ENCODE assay signal across 8 mouse cellular contexts in genomic region chrX:169319066-169319760, GRCm38 (mm10). TPM values are rescaled to one million over a fixed set of nuclear protein-coding genes. Genes with fewer than 3 reads are reported as not detected.
A peak's percentile ranks its signal among the peaks of the same experiment; 100 is the strongest.
DNase-seq lines count a peak whose midpoint lies in the region; ATAC-seq and TF ChIP-seq lines count a peak whose summit lies in the region.

No protein-coding gene starts in this region.

- no peak overlapping the region; the same call in 1 of the 2 replicates for H3K27ac ChIP-seq in lung, embryonic 14.5 days (ENCODE audit: low read depth)
- H3K27ac ChIP-seq in brown adipose tissue, adult 24 weeks (replicated peaks; ENCODE audit: low read depth, low read length): peak overlapping the region; percentile 88
- H3K27ac ChIP-seq in hindbrain, embryonic 16.5 days (ENCODE audit: low read depth, low read length): no peak overlapping the region
- no peak overlapping the region for H3K27ac ChIP-seq in midbrain, embryonic 14.5 days (replicated peaks; ENCODE audit: low read depth, low read length)

- H3K4me2 ChIP-seq in lung, embryonic 14.5 days: peak overlapping the region; percentile 59
- peak overlapping the region; percentile 52 for H3K4me2 ChIP-seq in hindbrain, embryonic 16.5 days (ENCODE audit: low read length)
- peak overlapping the region; percentile 56 for H3K4me2 ChIP-seq in midbrain, embryonic 14.5 days (ENCODE audit: low read length)

- DNase-seq in lung, embryonic 14.5 days: peak; percentile 37
- DNase-seq in lung, postnatal 25 days (ENCODE audit: low spot score): no peak
- no peak for DNase-seq in midbrain, embryonic 14.5 days
- DNase-seq in left cerebral cortex, adult 11 months (ENCODE audit: low spot score): no peak
- no peak for DNase-seq in thymus, postnatal 10 days (ENCODE audit: low spot score in 2 of 2)

- no peak for TF ChIP-seq CTCF in lung, embryonic 14.5 days (IDR thresholded peaks at IDR 0.05; ENCODE audit: low read depth)

- no peaks in the 10 kb centered on the region for H3K9me3 ChIP-seq in lung, embryonic 14.5 days (ENCODE audit: low read depth, low read length)
- H3K9me3 ChIP-seq in hindbrain, embryonic 16.5 days (ENCODE audit: control insufficient read depth, low read length): no peaks in the 10 kb centered on the region
- H3K9me3 ChIP-seq in midbrain, embryonic 14.5 days (ENCODE audit: control insufficient read depth, low read length): no peaks in the 10 kb centered on the region

- H3K4me1 ChIP-seq in lung, embryonic 14.5 days (ENCODE audit: insufficient read depth): no peaks in the 10 kb centered on the region
- H3K4me1 ChIP-seq in brown adipose tissue, adult 24 weeks (ENCODE audit: control insufficient read depth, insufficient read depth, insufficient read length, low read length): 0 out of 2 replicates have a peak, but pooled peaks cover 2% of the 10 kb centered on the region
- peaks cover 2% of the 10 kb centered on the region; the same call in 1 of the 2 replicates for H3K4me1 ChIP-seq in hindbrain, embryonic 16.5 days (ENCODE audit: control insufficient read depth, insufficient read depth, low read depth, low read length)
- peaks cover 5% of the 10 kb centered on the region; the same call in 1 of the 2 replicates for H3K4me1 ChIP-seq in midbrain, embryonic 14.5 days (ENCODE audit: control insufficient read depth, insufficient read depth, low read length)

- H3K4me3 ChIP-seq in lung, embryonic 14.5 days (ENCODE audit: low read depth, low read length): peak overlapping the region; percentile 55
- H3K4me3 ChIP-seq in brown adipose tissue, adult 24 weeks (ENCODE audit: insufficient read depth, low read depth, low read length): peak overlapping the region; percentile 94
- peak overlapping the region; percentile 55 for H3K4me3 ChIP-seq in hindbrain, embryonic 16.5 days (ENCODE audit: low read length)
- peak overlapping the region; percentile 51 for H3K4me3 ChIP-seq in midbrain, embryonic 14.5 days (replicated peaks; ENCODE audit: low read depth, low read length)

- no peaks in the 10 kb centered on the region for H3K27me3 ChIP-seq in lung, embryonic 14.5 days (ENCODE audit: insufficient read depth, low read length)
- H3K27me3 ChIP-seq in hindbrain, embryonic 16.5 days (replicated peaks; ENCODE audit: control insufficient read depth, insufficient read depth, low read length): no peaks in the 10 kb centered on the region
- no peaks in the 10 kb centered on the region for H3K27me3 ChIP-seq in midbrain, embryonic 14.5 days (ENCODE audit: control insufficient read depth, insufficient read depth, low read length)

- 37% methylated on average over 12 of the region's 12 CpGs for WGBS in lung, embryonic 14.5 days
- WGBS in hindbrain, embryonic 16.5 days: 59% methylated on average over 12 of the region's 12 CpGs
- 61% methylated on average over 12 of the region's 12 CpGs for WGBS in midbrain, embryonic 14.5 days

- H3K9ac ChIP-seq in lung, embryonic 14.5 days: peak overlapping the region; percentile 62
- peak overlapping the region; percentile 73 for H3K9ac ChIP-seq in hindbrain, embryonic 16.5 days (ENCODE audit: low read depth, low read length)
- peak overlapping the region; percentile 69; the same call in 1 of the 2 replicates for H3K9ac ChIP-seq in midbrain, embryonic 14.5 days (replicated peaks; ENCODE audit: low read length)

- H3K36me3 ChIP-seq in lung, embryonic 14.5 days (ENCODE audit: insufficient read depth): peaks cover 4% of the 10 kb centered on the region; the same call in 1 of the 2 replicates
- no peaks in the 10 kb centered on the region for H3K36me3 ChIP-seq in hindbrain, embryonic 16.5 days (ENCODE audit: control insufficient read depth, insufficient read depth, low read length)
- H3K36me3 ChIP-seq in midbrain, embryonic 14.5 days (ENCODE audit: control insufficient read depth, insufficient read depth, low read length): peaks cover 8% of the 10 kb centered on the region; the same call in 1 of the 2 replicates

- no peak for ATAC-seq in lung, embryonic 14.5 days (ENCODE audit: insufficient read depth)
- no peak for ATAC-seq in hindbrain, embryonic 16.5 days
- ATAC-seq in midbrain, embryonic 14.5 days (ENCODE audit: low FRiP score, low TSS enrichment): no peak
- no peak for ATAC-seq in monocyte, adult 5-6 weeks (replicated peaks; ENCODE audit: insufficient number of reproducible peaks, low FRiP score, low TSS enrichment, poor library complexity, severe bottlenecking)

RNA-seq across cellular contexts. Expression of gene Hccs, which starts 1.0 kb away (rescaled TPM):
- 30.2 and 33.9 TPM in 2 replicates for polyA plus RNA-seq in lung, embryonic 14.5 days (2014; fragmentation: Nextera tagmentation; extraction: Ambion mirVana)
- polyA plus RNA-seq in brown adipose tissue, adult 24 weeks (2012; ENCODE audit: insufficient read depth, insufficient read length, missing spikeins): 35.8 and 50.3 TPM in 2 replicates
- 35.0 and 37.1 TPM in 2 replicates for polyA plus RNA-seq in hindbrain, embryonic 16.5 days (2015; fragmentation: Nextera tagmentation; extraction: Ambion mirVana)
- 37.6 and 44.7 TPM in 2 replicates for polyA plus RNA-seq in midbrain, embryonic 14.5 days (2014; fragmentation: Nextera tagmentation; extraction: Ambion mirVana)
- 25.4 to 34.0 TPM (median 32.1 TPM) in 3 replicates for total RNA-seq in monocyte, adult 5-6 weeks (2017)
